Mouse (Mus musculus) CH12.LX (cell line): ENCODE results near the gene Rbfox1.

Source experiments
- CTCF ChIP-seq, 2 experiments: IDR thresholded peaks in 1 of 2; conservative IDR thresholded peaks in 1 of 2; 2 replicates each; pipeline ENCODE4 v1.5.1; 2011 to 2012; ENCODE audit warnings: low read depth in 2 of 2, low read length in 2 of 2, improper control_type of control experiment in 1 of 2, inconsistent platforms in 1 of 2, mild to moderate bottlenecking in 1 of 2, moderate library complexity in 1 of 2
- MAZ ChIP-seq: IDR thresholded peaks from 2 replicates; pipeline ENCODE4 v1.6.1; 2012; ENCODE audit warnings: low read depth, mild to moderate bottlenecking, inconsistent platforms, low read length, improper control_type of control experiment, moderate library complexity
- MEF2A ChIP-seq: IDR thresholded peaks from 2 replicates; pipeline ENCODE4 v1.6.1; 2014; ENCODE audit warnings: low read depth, mild to moderate bottlenecking, inconsistent platforms, low read length, improper control_type of control experiment, borderline replicate concordance
- MYC ChIP-seq: IDR thresholded peaks from 2 replicates; pipeline ENCODE4 v1.6.1; 2011; ENCODE audit warnings: low read depth, mild to moderate bottlenecking, improper control_type of control experiment, low read length
- PAX5 ChIP-seq: IDR thresholded peaks from 2 replicates; pipeline ENCODE4 v1.6.1; 2012; ENCODE audit warnings: low read length, inconsistent platforms, mixed read lengths
- TBP ChIP-seq: conservative IDR thresholded peaks from 2 replicates; pipeline ENCODE4 v1.6.1; 2011; ENCODE audit warnings: low read depth, low read length, improper control_type of control experiment
- ZKSCAN1 ChIP-seq: IDR thresholded peaks from 2 replicates; pipeline ENCODE4 v1.6.1; 2012; ENCODE audit warnings: low read depth, inconsistent platforms, low read length, improper control_type of control experiment, borderline replicate concordance

DNA sequence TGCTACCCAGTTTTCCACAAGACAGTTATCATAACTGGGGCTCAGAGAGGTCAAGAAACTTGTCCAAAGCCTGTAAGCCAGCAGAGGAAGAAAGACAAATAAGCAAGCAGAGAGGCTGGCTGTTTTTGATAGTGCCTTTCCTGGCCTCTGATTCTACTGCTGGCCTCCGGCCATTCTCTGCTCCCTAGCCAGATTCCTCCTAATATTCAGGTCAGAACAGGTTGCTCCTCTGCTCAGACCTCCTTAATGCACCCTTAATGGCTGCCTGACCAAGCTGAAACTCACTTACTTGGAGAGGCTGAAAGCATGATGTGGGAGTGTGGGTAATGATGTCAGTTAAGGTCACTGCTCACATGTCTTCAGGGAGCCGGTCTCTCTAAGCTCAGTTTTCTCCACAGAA, 270.4 kb downstream of the Rbfox1 start:
- TF ChIP-seq MEF2A, result no peak
- no peak for TF ChIP-seq TBP
- no peak for TF ChIP-seq PAX5
- no peak for TF ChIP-seq ZKSCAN1
- TF ChIP-seq CTCF (conservative IDR thresholded peaks at IDR 0.05 in 1 of 2, IDR thresholded peaks at IDR 0.05 in 1 of 2; ENCODE audit: low read depth in 2 of 2, low read length in 2 of 2), result no peak
- TF ChIP-seq MYC, result no peak
- TF ChIP-seq MAZ, result no peak
